Mouse (Mus musculus): Measurements from ENCODE around the gene Brk1. TPM values are rescaled to one million over a fixed set of nuclear protein-coding genes. Genes with fewer than 3 reads are reported as not detected.

The Brk1 gene
- total and polyA plus RNA-seq, 3 experiments, result 147 to 161 TPM; not detected in 1

DNA sequence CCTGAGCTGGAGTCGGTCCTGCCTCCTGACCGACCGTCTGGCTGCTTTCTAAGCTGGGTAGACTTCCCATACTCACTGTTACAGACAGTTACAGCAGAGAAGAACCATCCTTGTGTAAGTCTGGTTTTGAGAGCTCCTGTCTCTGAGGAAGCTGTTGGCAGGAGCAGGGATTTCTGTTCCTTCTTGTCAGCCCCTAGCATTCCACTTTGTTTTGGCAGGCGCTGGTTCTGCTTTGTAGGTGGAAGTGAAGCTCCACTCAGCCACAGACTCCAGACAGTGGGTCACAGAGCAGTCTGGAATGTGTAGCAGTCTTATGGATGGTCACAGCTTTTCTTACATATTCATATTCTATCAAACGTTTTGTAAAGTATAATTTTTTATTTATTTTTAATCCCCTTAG lies 25.8 kb downstream of the Brk1 start:
- no peak for DNase-seq (ENCODE audit: low read depth, low spot score)

DNA sequence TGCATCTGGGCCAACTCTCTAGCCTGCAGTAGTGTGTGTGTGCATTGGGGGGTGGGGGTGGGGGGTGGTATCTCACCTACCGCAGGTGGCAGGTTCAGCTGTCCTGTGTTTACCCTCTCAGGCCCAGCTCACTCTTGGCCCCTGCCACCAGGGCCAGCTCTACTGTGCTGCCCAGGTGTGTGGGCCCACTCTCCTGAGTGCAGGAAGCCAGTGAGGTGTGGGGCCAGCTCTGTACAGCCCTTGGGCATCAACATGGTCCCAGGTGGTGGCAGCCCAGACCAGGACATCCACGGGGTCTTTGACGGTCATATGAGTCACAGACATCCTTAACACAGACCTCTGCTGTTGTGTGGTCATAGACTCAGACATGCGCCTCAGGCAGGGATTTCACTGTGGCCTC lies 28.3 kb downstream of the Brk1 start:
- no peak overlapping the region for H3K9ac ChIP-seq (ENCODE audit: control insufficient read depth, low read depth, low read length, poor library complexity, severe bottlenecking)
- H3K4me1 ChIP-seq (ENCODE audit: control insufficient read depth in 1 of 2, insufficient read depth in 2 of 2, low read length in 2 of 2), result no peaks in the 10 kb centered on the region
- no peaks in the 10 kb centered on the region for H3K9me3 ChIP-seq (replicated peaks; ENCODE audit: insufficient read depth, low read length)
- no peaks in the 10 kb centered on the region for H3K79me2 ChIP-seq (ENCODE audit: control insufficient read depth, insufficient read depth, low read length, poor library complexity)
- no peak for TF ChIP-seq ZKSCAN1 (IDR thresholded peaks at IDR 0.05; ENCODE audit: low read depth, low read length)
- TF ChIP-seq MEF2A (IDR thresholded peaks at IDR 0.05; ENCODE audit: extremely low read depth, insufficient replicate concordance, low read depth, low read length, poor library complexity, severe bottlenecking), result no peak
- TF ChIP-seq KAT2A (conservative IDR thresholded peaks at IDR 0.05; ENCODE audit: low read depth, low read length), result no peak
- no peak for TF ChIP-seq MXI1 (IDR thresholded peaks at IDR 0.05; ENCODE audit: low read depth, low read length)
- no peak for TF ChIP-seq ELF1 (IDR thresholded peaks at IDR 0.05; ENCODE audit: low read depth, low read length)
- TF ChIP-seq E2F4 (IDR thresholded peaks at IDR 0.05; ENCODE audit: borderline replicate concordance, low read depth, low read length), result no peak
- no peak for TF ChIP-seq USF2 (IDR thresholded peaks at IDR 0.05; ENCODE audit: borderline replicate concordance in 1 of 2, insufficient read depth in 1 of 2, low read depth in 1 of 2, low read length in 2 of 2)
- TF ChIP-seq ZC3H11A (IDR thresholded peaks at IDR 0.05; ENCODE audit: low read depth, low read length), result no peak
- no peak for TF ChIP-seq GABPA (IDR thresholded peaks at IDR 0.05; ENCODE audit: low read depth, low read length)
- no peak for TF ChIP-seq EP300 (IDR thresholded peaks at IDR 0.05; ENCODE audit: low read depth in 1 of 2, low read length in 2 of 2)
- TF ChIP-seq HCFC1 (IDR thresholded peaks at IDR 0.05; ENCODE audit: low read depth, low read length), result no peak
- no peak for TF ChIP-seq JUND (IDR thresholded peaks at IDR 0.05; ENCODE audit: low read depth, low read length)
- TF ChIP-seq MAFK (IDR thresholded peaks at IDR 0.05; ENCODE audit: borderline replicate concordance, low read depth, low read length), result no peak
- TF ChIP-seq MAZ (IDR thresholded peaks at IDR 0.05; ENCODE audit: low read depth, low read length), result no peak
- no peak for TF ChIP-seq POLR2AphosphoS2 (IDR thresholded peaks at IDR 0.05; ENCODE audit: low read length)
- TF ChIP-seq MYC (IDR thresholded peaks at IDR 0.05; ENCODE audit: low read depth, low read length), result no peak
- no peak overlapping the region for H3K27ac ChIP-seq (ENCODE audit: control insufficient read depth, low read depth, low read length)
- no peak for DNase-seq (ENCODE audit: low read depth, low spot score)
- no peaks in the 10 kb centered on the region; a peak in 1 of 4 replicates for H3K36me3 ChIP-seq (ENCODE audit: control insufficient read depth in 1 of 2, insufficient read depth in 2 of 2, low read length in 2 of 2)
- no peaks in the 10 kb centered on the region for H3K27me3 ChIP-seq (ENCODE audit: control insufficient read depth in 1 of 2, insufficient read depth in 2 of 2, low read length in 2 of 2)
- no peak overlapping the region for H3K4me3 ChIP-seq (ENCODE audit: control insufficient read depth in 1 of 2, insufficient read depth in 1 of 2, low read depth in 2 of 2, low read length in 2 of 2)

More for the DNA sequence above, 25.8 kb downstream of the Brk1 start:
- Histone ChIP-seq H3K79me2 (ENCODE audit: control insufficient read depth, insufficient read depth, low read length, poor library complexity) (no peaks in the 10 kb centered on the region), H3K36me3 (ENCODE audit: control insufficient read depth in 1 of 2, insufficient read depth in 2 of 2, low read length in 2 of 2) (peaks cover 0 to 4% of the 10 kb centered on the region in 2 experiments), H3K4me1 (ENCODE audit: control insufficient read depth in 1 of 2, insufficient read depth in 2 of 2, low read length in 2 of 2) (0 out of 4 replicates have a peak, but pooled peaks cover 0 to under 1% of the 10 kb centered on the region in 2 experiments), H3K4me3 (ENCODE audit: control insufficient read depth in 1 of 2, insufficient read depth in 1 of 2, low read depth in 2 of 2, low read length in 2 of 2) (no peak overlapping the region), H3K27ac (ENCODE audit: control insufficient read depth, low read depth, low read length) (no peak overlapping the region), H3K9me3 (replicated peaks; ENCODE audit: insufficient read depth, low read length) (no peaks in the 10 kb centered on the region), H3K27me3 (ENCODE audit: control insufficient read depth in 1 of 2, insufficient read depth in 2 of 2, low read length in 2 of 2) (no peaks in the 10 kb centered on the region), H3K9ac (ENCODE audit: control insufficient read depth, low read depth, low read length, poor library complexity, severe bottlenecking) (no peak overlapping the region)
- TF ChIP-seq ZC3H11A (IDR thresholded peaks at IDR 0.05; ENCODE audit: low read depth, low read length) (no peak), HCFC1 (IDR thresholded peaks at IDR 0.05; ENCODE audit: low read depth, low read length) (no peak), TCF12 (IDR thresholded peaks at IDR 0.05; ENCODE audit: low read depth, low read length) (no peak), USF1 (IDR thresholded peaks at IDR 0.05; ENCODE audit: low read depth, low read length) (no peak), RAD21 (IDR thresholded peaks at IDR 0.05; ENCODE audit: low read depth, low read length) (no peak), POLR2AphosphoS5 (IDR thresholded peaks at IDR 0.05; ENCODE audit: borderline replicate concordance, low read depth, low read length) (no peak), ETS1 (IDR thresholded peaks at IDR 0.05; ENCODE audit: low read depth, low read length) (no peak), CTCF (IDR thresholded peaks at IDR 0.05 in 2 of 3, conservative IDR thresholded peaks at IDR 0.05 in 1 of 3; ENCODE audit: control insufficient read depth in 1 of 3, insufficient read depth in 1 of 3, low read depth in 2 of 3, low read length in 3 of 3, poor library complexity in 1 of 3, severe bottlenecking in 1 of 3) (no peak), MAX (IDR thresholded peaks at IDR 0.05; ENCODE audit: low read length) (no peak), SMC3 (IDR thresholded peaks at IDR 0.05; ENCODE audit: low read depth, low read length) (no peak), MXI1 (IDR thresholded peaks at IDR 0.05; ENCODE audit: low read depth, low read length) (no peak), ZNF384 (IDR thresholded peaks at IDR 0.05; ENCODE audit: low read depth, low read length) (no peak), KAT2A (conservative IDR thresholded peaks at IDR 0.05; ENCODE audit: low read depth, low read length) (no peak), CHD2 (IDR thresholded peaks at IDR 0.05; ENCODE audit: low read length) (no peak), EP300 (IDR thresholded peaks at IDR 0.05; ENCODE audit: low read depth in 1 of 2, low read length in 2 of 2) (no peak), ZMIZ1 (IDR thresholded peaks at IDR 0.05; ENCODE audit: low read depth, low read length) (no peak), POLR2A (IDR thresholded peaks at IDR 0.05; ENCODE audit: control insufficient read depth in 1 of 2, insufficient read depth in 1 of 2, low read depth in 1 of 2, low read length in 2 of 2, poor library complexity in 1 of 2) (no peak), GABPA (IDR thresholded peaks at IDR 0.05; ENCODE audit: low read depth, low read length) (no peak), RCOR1 (IDR thresholded peaks at IDR 0.05; ENCODE audit: low read depth, low read length) (no peak), JUND (IDR thresholded peaks at IDR 0.05; ENCODE audit: low read depth, low read length) (no peak)
